Mouse (Mus musculus): ENCODE measurements around the gene Suv39h2. TPM values are rescaled to one million over a fixed set of nuclear protein-coding genes. Genes with fewer than 3 reads are reported as not detected.

Gene Suv39h2
- total RNA-seq (2014; fragmentation: Nextera tagmentation) (17.9 and 19.2 TPM in 2 replicates), total RNA-seq (2017) (15.7 and 18.2 TPM in 2 replicates)

- ATAC-seq (replicated peaks; ENCODE audit: low FRiP score, low TSS enrichment, poor library complexity, severe bottlenecking), result peak; percentile 96
These were observed at the start of gene Suv39h2 for GRCm38 (mm10) chr2:3474861-3475283. Suv39h2 (minus strand) TSS chr2:3475031.

- peak; percentile 68; the same call in 1 of the 2 replicates for ATAC-seq (replicated peaks; ENCODE audit: low FRiP score, low TSS enrichment, poor library complexity, severe bottlenecking)
These were observed 47.7 kb upstream of the Suv39h2 start for GRCm38 (mm10) chr2:3522558-3522957.

GRCm38 (mm10) chr2:3512552-3513454 lies 38.0 kb upstream of the Suv39h2 start, which contains the start of the genes Gm45902, Hspa14 and Cdnf:
Gm45902 (minus strand) TSS chr2:3512790.
Hspa14 (minus strand) TSS chr2:3512814.
Cdnf (plus strand) TSS chr2:3513030.
- ATAC-seq (replicated peaks; ENCODE audit: low FRiP score, low TSS enrichment, poor library complexity, severe bottlenecking), result peak; percentile 96

GRCm38 (mm10) chr2:3512076-3512475 lies 37.2 kb upstream of the Suv39h2 start:
- peak; percentile 28 for ATAC-seq (replicated peaks; ENCODE audit: low FRiP score, low TSS enrichment, poor library complexity, severe bottlenecking)

GRCm38 (mm10) chr2:3500886-3501285 lies 26.1 kb upstream of the Suv39h2 start:
- ATAC-seq (replicated peaks; ENCODE audit: low FRiP score, low TSS enrichment, poor library complexity, severe bottlenecking), result no peak

- no peak for ATAC-seq (replicated peaks; ENCODE audit: low FRiP score, low TSS enrichment, poor library complexity, severe bottlenecking)
These were observed 24.7 kb upstream of the Suv39h2 start for GRCm38 (mm10) chr2:3499543-3499942.

GRCm38 (mm10) chr2:3493833-3494409 lies 19.1 kb upstream of the Suv39h2 start:
- peak; percentile 90 for ATAC-seq (replicated peaks; ENCODE audit: low FRiP score, low TSS enrichment, poor library complexity, severe bottlenecking)

GRCm38 (mm10) chr2:3489816-3490215 lies 15.0 kb upstream of the Suv39h2 start:
- no peak for ATAC-seq (replicated peaks; ENCODE audit: low FRiP score, low TSS enrichment, poor library complexity, severe bottlenecking)

GRCm38 (mm10) chr2:3480239-3480638 lies 5.4 kb upstream of the Suv39h2 start:
- peak; percentile 91 for ATAC-seq (replicated peaks; ENCODE audit: low FRiP score, low TSS enrichment, poor library complexity, severe bottlenecking)

GRCm38 (mm10) chr2:3475746-3476251 lies 968 bp upstream of the Suv39h2 start:
- no peak for ATAC-seq (replicated peaks; ENCODE audit: low FRiP score, low TSS enrichment, poor library complexity, severe bottlenecking)

- ATAC-seq (replicated peaks; ENCODE audit: low FRiP score, low TSS enrichment, poor library complexity, severe bottlenecking), result peak; percentile 58
These were observed 448 bp downstream of the Suv39h2 start for GRCm38 (mm10) chr2:3474361-3474805.

- peak; percentile 68 for ATAC-seq (replicated peaks; ENCODE audit: low FRiP score, low TSS enrichment, poor library complexity, severe bottlenecking)
These were observed 940 bp downstream of the Suv39h2 start for GRCm38 (mm10) chr2:3473891-3474290.

- peak; percentile 73 for ATAC-seq (replicated peaks; ENCODE audit: low FRiP score, low TSS enrichment, poor library complexity, severe bottlenecking)
These were observed 18.2 kb downstream of the Suv39h2 start for GRCm38 (mm10) chr2:3456590-3456989.

- ATAC-seq (replicated peaks; ENCODE audit: low FRiP score, low TSS enrichment, poor library complexity, severe bottlenecking), result no peak
These were observed 21.7 kb downstream of the Suv39h2 start for GRCm38 (mm10) chr2:3453096-3453495.

- ATAC-seq (replicated peaks; ENCODE audit: low FRiP score, low TSS enrichment, poor library complexity, severe bottlenecking), result no peak
These were observed 25.4 kb downstream of the Suv39h2 start for GRCm38 (mm10) chr2:3449431-3449830.

- no peak for ATAC-seq (replicated peaks; ENCODE audit: low FRiP score, low TSS enrichment, poor library complexity, severe bottlenecking)
These were observed 28.8 kb downstream of the Suv39h2 start for GRCm38 (mm10) chr2:3445984-3446383.

- ATAC-seq (replicated peaks; ENCODE audit: low FRiP score, low TSS enrichment, poor library complexity, severe bottlenecking), result no peak
These were observed 30.6 kb downstream of the Suv39h2 start for GRCm38 (mm10) chr2:3444206-3444605.

GRCm38 (mm10) chr2:3437956-3438355 lies 36.9 kb downstream of the Suv39h2 start:
- no peak for ATAC-seq (replicated peaks; ENCODE audit: low FRiP score, low TSS enrichment, poor library complexity, severe bottlenecking)

- peak; percentile 79 for ATAC-seq (replicated peaks; ENCODE audit: low FRiP score, low TSS enrichment, poor library complexity, severe bottlenecking)
These were observed 39.3 kb downstream of the Suv39h2 start for GRCm38 (mm10) chr2:3435369-3436061.

GRCm38 (mm10) chr2:3430956-3431355 lies 43.9 kb downstream of the Suv39h2 start:
- ATAC-seq (replicated peaks; ENCODE audit: low FRiP score, low TSS enrichment, poor library complexity, severe bottlenecking), result no peak
